Mouse (Mus musculus): ENCODE measurements around the gene A530064D06Rik. TPM values are rescaled to one million over a fixed set of nuclear protein-coding genes. Genes with fewer than 3 reads are reported as not detected.

A530064D06Rik gene
- polyA plus RNA-seq, 1 experiment from 2014 or later, result not detected

DNA sequence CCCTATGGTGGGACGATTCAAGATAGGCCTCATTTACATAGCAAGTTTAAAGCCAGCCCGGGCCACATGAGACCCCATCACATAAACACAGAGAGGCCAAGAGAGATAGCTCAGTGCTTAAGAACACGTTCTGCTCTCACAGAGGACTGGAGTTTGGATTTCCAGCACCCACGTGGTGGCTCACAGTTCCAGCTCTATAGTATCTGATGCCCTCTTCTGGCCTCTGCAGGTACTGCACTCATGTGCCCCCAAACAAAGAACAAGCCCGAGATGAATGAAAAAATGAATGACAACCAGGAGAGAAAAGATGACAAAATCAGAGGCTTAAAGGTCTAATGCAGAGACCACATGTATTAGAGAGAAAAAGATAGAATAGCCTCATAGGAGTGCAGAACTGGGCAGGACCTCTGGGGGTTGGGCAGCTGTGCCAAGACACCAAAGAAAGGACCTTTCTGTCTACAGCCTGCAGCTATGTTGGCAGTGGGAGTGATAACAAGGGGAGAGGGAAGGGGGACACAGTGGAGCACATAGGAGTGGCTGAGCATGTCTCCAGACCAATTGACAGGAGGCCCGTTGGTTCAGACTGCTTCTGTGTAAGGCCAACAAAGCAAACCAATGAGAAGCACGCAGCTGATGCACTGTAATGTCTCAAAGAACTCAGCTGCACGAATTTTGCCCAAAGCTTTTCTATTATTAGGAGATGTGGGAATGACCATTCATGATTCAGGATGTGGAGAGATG is 56.4 kb downstream of the A530064D06Rik start:
- H3K27ac ChIP-seq, result 0 out of 2 replicates have a peak overlapping the region, but pooled peaks have one; percentile 30
- peaks cover 10% of the 10 kb centered on the region for H3K9me3 ChIP-seq
- 0 out of 2 replicates have a peak, but pooled peaks cover 12% of the 10 kb centered on the region for H3K4me1 ChIP-seq (replicated peaks)
- no peaks in the 10 kb centered on the region for H3K36me3 ChIP-seq
- 53% methylated on average over 8 of the region's 8 CpGs for WGBS
- H3K4me3 ChIP-seq, result no peak overlapping the region
- no peaks in the 10 kb centered on the region for H3K27me3 ChIP-seq (ENCODE audit: insufficient read depth, poor library complexity, severe bottlenecking)
- DNase-seq (ENCODE audit: low spot score), result peak; percentile 69

GRCm38 (mm10) chr17:48108520-48108919 is 58.6 kb downstream of the A530064D06Rik start:
- WGBS, result 74% methylated on average over 3 of the region's 3 CpGs
- no peaks in the 10 kb centered on the region for H3K36me3 ChIP-seq

GRCm38 (mm10) chr17:48107862-48108261 is 59.2 kb downstream of the A530064D06Rik start:
- no peak overlapping the region for H3K4me3 ChIP-seq
- H3K36me3 ChIP-seq, result no peaks in the 10 kb centered on the region
- no peak overlapping the region for H3K27ac ChIP-seq
- H3K9me3 ChIP-seq, result peaks cover 1% of the 10 kb centered on the region; the same call in 1 of the 2 replicates
- H3K27me3 ChIP-seq (ENCODE audit: insufficient read depth, poor library complexity, severe bottlenecking), result no peaks in the 10 kb centered on the region
- no peak for DNase-seq (ENCODE audit: low spot score)
- H3K4me1 ChIP-seq (replicated peaks), result 0 out of 2 replicates have a peak, but pooled peaks cover 12% of the 10 kb centered on the region
- 57% methylated on average over 6 of the region's 6 CpGs for WGBS

More at GRCm38 (mm10) chr17:48108520-48108919, 58.6 kb downstream of the A530064D06Rik start:
- Histone ChIP-seq H3K4me3 (no peak overlapping the region), H3K9me3 (peaks cover 7% of the 10 kb centered on the region), H3K4me1 (replicated peaks) (0 out of 2 replicates have a peak, but pooled peaks cover 12% of the 10 kb centered on the region), H3K27me3 (ENCODE audit: insufficient read depth, poor library complexity, severe bottlenecking) (no peaks in the 10 kb centered on the region), H3K27ac (no peak overlapping the region)
- no peak for DNase-seq (ENCODE audit: low spot score)

- Histone ChIP-seq H3K9me3 (no peaks in the 10 kb centered on the region), H3K27ac (no peak overlapping the region), H3K4me1 (replicated peaks) (0 out of 2 replicates have a peak, but pooled peaks cover 12% of the 10 kb centered on the region), H3K4me3 (no peak overlapping the region), H3K27me3 (ENCODE audit: insufficient read depth, poor library complexity, severe bottlenecking) (no peaks in the 10 kb centered on the region), H3K36me3 (no peaks in the 10 kb centered on the region)
- DNase-seq (ENCODE audit: low spot score), result no peak
- WGBS, result 63% methylated on average over 4 of the region's 4 CpGs
Observed at GRCm38 (mm10) chr17:48107333-48107732, 59.7 kb downstream of the A530064D06Rik start.

GRCm38 (mm10) chr17:48100441-48101417 is 66.3 kb downstream of the A530064D06Rik start:
- peak; percentile 92 for DNase-seq (ENCODE audit: low spot score)
- Histone ChIP-seq H3K9me3 (no peaks in the 10 kb centered on the region), H3K27me3 (ENCODE audit: insufficient read depth, poor library complexity, severe bottlenecking) (peaks cover 49% of the 10 kb centered on the region), H3K4me3 (peak overlapping the region; percentile 39), H3K27ac (peak overlapping the region; percentile 63), H3K36me3 (no peaks in the 10 kb centered on the region), H3K4me1 (replicated peaks) (peaks cover 47% of the 10 kb centered on the region)
- 13% methylated on average over 20 of the region's 21 CpGs for WGBS

DNA sequence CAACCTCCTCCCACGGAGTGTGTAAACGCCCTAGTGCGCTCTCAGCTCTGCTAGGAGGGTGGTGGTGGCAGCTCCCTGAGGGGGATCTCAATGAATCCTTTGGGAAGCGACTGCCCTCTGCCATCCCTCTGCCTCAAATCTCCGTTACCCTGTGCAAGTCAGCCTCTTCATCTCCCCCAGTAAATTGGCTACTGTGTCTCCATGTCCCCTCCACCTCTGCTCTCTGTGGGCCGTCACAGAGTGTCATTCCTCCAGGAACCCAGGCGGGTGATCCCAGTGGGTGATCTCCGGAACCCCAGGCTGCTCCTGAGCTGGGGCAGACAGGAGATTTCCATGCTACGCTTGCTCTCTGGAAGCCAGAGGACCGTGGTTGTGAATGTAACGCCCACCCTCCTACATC is 67.8 kb downstream of the A530064D06Rik start:
- DNase-seq (ENCODE audit: low spot score), result peak; percentile 27
- no peaks in the 10 kb centered on the region for H3K9me3 ChIP-seq
- WGBS, result 6% methylated on average over 11 of the region's 11 CpGs
- peak overlapping the region; percentile 81 for H3K27ac ChIP-seq
- H3K4me1 ChIP-seq (replicated peaks), result peaks cover 60% of the 10 kb centered on the region
- peaks cover 63% of the 10 kb centered on the region for H3K27me3 ChIP-seq (ENCODE audit: insufficient read depth, poor library complexity, severe bottlenecking)
- no peaks in the 10 kb centered on the region for H3K36me3 ChIP-seq
- peak overlapping the region; percentile 51 for H3K4me3 ChIP-seq

Other genes with a start within 250 kb of the A530064D06Rik start
- gene Foxp4, start 242.6 kb downstream of the A530064D06Rik start, polyA plus RNA-seq (2016; fragmentation: Nextera tagmentation; extraction: Ambion mirVana), result 25.1 and 29.4 TPM in 2 replicates
- not detected in 2 replicates for gene 1700122O11Rik, start 129.0 kb downstream of the A530064D06Rik start, polyA plus RNA-seq (2016; fragmentation: Nextera tagmentation; extraction: Ambion mirVana)
- gene 1700067P10Rik, start 78.0 kb downstream of the A530064D06Rik start, polyA plus RNA-seq (2016; fragmentation: Nextera tagmentation; extraction: Ambion mirVana), result 0.14 and 0.20 TPM in 2 replicates
- not detected in 2 replicates for gene 9830107B12Rik, start 21.0 kb downstream of the A530064D06Rik start, polyA plus RNA-seq (2016; fragmentation: Nextera tagmentation; extraction: Ambion mirVana)
- gene Trem1, start 65.5 kb upstream of the A530064D06Rik start, polyA plus RNA-seq (2016; fragmentation: Nextera tagmentation; extraction: Ambion mirVana), result 0.06 TPM in 1 of 2 replicates, not detected in the other
- gene Trem3, start 80.5 kb upstream of the A530064D06Rik start, polyA plus RNA-seq (2016; fragmentation: Nextera tagmentation; extraction: Ambion mirVana), result not detected in 2 replicates
- not detected in 2 replicates for gene Treml4, start 97.0 kb upstream of the A530064D06Rik start, polyA plus RNA-seq (2016; fragmentation: Nextera tagmentation; extraction: Ambion mirVana)
- 0.30 and 0.47 TPM in 2 replicates for gene Treml2, start 132.2 kb upstream of the A530064D06Rik start, polyA plus RNA-seq (2016; fragmentation: Nextera tagmentation; extraction: Ambion mirVana)
- gene B430306N03Rik, start 148.9 kb upstream of the A530064D06Rik start, polyA plus RNA-seq (2016; fragmentation: Nextera tagmentation; extraction: Ambion mirVana), result 0.10 and 0.15 TPM in 2 replicates
- 1.2 and 3.5 TPM in 2 replicates for gene Trem2, start 179.1 kb upstream of the A530064D06Rik start, polyA plus RNA-seq (2016; fragmentation: Nextera tagmentation; extraction: Ambion mirVana)
- 1.8 and 2.5 TPM in 2 replicates for gene Treml1, start 192.6 kb upstream of the A530064D06Rik start, polyA plus RNA-seq (2016; fragmentation: Nextera tagmentation; extraction: Ambion mirVana)
- 19.2 and 19.5 TPM in 2 replicates for gene Nfya, start 242.6 kb upstream of the A530064D06Rik start, polyA plus RNA-seq (2016; fragmentation: Nextera tagmentation; extraction: Ambion mirVana)
- gene Oard1, start 242.7 kb upstream of the A530064D06Rik start, polyA plus RNA-seq (2016; fragmentation: Nextera tagmentation; extraction: Ambion mirVana), result 81.8 and 99.4 TPM in 2 replicates